Mouse (Mus musculus) cerebellum, postnatal 4 days (tissue): ENCODE data around the gene Ppfia2.
A peak's percentile ranks its signal among the peaks of the same experiment; 100 is the strongest.

Experiments
- DNase-seq, 2 experiments: peaks; one replicate each; pipeline ENCODE4 v3.0.0; 2022; ENCODE audit warnings: low spot score in 2 of 2, mixed read lengths in 1 of 2

Gene Ppfia2

DNA sequence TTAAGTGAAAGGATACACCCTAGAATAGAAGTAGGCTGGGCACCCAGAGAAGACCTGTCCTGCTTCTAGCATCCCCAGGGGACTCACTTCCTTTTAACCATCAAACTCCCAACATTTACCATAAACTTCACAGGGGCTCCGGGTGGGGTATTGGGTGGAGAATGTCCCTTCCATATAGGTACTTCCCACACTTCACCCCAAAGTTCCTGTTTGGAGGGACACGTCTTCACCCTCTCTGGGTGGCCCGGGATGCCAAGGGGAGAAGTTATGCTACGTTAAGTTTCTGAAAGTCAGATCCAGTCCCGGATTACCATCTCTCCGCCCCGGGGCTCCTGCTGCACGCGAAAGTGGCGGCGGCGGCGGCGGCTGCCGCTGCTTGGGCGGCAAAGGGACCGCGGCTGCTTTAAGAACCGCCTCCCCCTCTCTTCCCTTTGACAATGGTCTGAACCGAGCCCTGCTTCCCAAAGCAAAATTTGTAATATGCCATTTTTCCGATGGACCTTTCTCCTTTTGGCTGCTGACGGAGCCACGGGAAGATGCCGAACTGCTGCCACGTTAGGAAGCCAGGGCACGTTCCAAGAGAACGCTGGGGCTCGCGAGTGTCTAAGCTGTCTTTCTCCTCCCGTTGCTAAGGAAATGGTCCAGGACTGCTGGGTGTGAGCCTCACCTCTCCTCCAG lies at the start of gene Ppfia2:
Ppfia2 (plus strand) TSS at position 485 of the 678 bp plus-strand sequence.
- DNase-seq = peak; percentile 51 to 75

DNA sequence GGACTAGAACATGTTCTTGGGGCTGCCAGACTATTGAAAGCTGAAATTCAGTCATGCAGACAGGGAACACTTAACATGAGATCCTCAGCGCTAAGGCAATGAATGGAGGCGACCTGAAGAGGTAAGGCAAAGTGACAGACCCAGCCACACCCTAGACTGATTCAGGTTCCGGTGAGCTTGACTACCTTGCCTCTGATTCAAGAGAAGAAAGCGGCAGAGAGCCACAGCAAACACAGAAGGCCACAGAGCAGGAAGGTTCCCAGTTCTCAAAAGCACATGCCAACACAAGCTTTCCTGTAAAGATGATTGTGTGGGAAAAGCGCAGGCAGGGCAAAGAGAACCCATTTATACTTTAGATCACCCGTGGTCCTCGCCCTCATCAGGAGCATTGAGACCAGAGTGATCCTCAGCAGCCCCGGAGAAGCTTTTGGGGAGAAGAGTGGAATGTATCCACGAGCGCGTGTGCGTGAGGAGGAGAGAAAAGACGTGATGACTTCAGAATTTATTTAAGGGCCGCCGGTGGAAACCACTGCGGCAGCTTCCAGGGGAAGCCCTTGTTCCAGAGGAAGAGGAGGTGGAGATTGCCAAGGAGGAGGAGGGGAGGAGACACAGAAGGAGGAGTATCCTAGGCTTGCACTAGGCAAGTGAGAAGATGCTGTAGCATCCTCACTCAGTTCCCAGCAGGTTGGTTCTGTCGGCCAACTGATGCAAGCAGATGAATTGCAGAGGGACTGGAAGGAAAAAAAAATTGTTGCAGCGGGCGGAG lies 1.0 kb upstream of the Ppfia2 start:
- peak; percentile 21 to 51 for DNase-seq

DNA sequence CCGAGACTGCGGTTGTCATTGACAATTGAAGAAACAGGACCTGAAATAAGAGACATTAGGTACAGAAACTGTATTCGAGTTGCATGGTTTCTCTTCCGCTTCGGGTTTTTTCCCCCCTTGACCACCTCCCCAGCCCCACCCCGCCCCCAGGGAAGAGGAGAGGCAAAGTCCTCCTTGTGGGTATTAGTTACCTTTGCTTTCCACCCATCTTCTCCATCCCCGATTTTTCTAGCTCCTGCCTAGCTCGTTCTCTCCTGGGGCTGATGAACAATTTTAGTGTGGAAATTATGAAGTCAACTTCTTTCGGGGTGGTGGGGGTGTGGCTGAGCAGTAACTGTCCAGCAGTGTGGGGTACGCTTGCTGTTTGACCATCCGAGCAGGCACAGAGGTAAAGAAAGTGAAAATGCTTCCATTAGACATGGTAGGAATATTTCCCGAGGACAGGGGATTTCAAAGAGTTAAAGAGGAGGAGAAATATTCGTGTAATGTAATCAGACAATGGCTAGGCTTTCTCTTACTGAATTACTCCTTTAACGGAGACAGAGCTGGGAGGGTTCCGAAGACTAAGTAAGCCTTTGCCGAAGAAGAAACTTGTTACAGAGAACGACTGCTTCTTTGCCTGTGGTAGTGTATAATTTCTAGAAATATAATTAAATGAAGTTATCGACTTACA lies 530 bp downstream of the Ppfia2 start:
- peak in 1 of 2 experiments; percentile 5 for DNase-seq

DNA sequence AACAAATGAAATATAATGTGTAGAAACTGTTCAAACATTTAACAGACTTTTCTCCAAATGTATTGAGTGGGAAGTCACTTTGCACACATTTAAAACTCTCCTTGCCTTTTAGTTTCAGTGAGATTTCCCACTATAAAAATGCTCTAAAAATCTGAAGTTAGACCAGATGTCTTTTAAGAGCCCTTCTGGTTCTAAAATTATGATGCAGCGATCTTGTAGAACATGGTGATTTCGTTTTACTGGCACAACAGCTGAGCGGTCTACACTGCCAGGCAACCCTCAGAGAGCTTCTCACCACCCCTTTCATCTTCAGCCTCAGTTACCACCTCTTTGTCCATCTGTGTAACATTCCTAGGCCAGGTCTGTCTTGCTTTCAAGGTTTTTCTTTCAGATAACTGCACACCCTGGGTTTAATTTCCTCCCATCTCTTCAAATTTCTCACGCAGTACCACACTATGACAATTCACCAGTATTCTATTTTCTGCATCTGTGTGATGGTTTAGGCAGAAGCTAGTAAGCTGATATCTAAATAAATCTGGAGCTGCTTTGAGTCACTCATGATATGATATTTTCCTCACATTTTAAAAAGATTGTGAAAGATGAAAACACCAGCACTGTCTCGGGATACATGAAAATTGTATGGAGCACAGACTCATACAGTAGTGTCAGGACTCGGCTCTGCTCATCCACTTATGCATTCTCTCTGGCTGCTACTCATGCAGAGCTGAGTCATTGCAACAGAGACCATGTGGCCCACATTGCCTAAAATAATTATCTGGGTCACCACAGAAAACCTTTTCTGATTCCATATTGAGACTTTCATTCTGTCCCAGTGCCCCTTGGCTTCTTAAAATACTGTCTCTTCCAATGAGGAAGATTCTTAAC lies 39.4 kb downstream of the Ppfia2 start:
- DNase-seq = no peak

DNA sequence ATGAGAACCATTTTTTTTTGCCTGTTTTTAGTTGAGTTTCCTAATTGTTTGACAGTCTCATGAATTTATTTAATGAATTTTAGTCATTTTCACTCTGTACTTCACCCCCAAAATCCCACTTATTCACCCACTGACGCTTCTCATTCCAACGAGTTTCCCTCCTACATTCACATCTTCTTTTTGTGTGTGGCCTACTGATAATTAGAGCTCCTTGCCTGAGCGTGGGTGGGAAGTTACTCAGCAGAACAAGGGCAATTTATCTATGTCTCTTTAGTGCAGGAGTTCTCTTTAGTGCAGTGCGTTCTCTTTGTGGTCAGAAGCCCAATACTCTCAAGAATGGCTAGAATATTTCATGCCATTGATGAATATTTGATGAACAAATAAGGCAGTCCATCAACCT lies 95.9 kb downstream of the Ppfia2 start:
- no peak for DNase-seq

DNA sequence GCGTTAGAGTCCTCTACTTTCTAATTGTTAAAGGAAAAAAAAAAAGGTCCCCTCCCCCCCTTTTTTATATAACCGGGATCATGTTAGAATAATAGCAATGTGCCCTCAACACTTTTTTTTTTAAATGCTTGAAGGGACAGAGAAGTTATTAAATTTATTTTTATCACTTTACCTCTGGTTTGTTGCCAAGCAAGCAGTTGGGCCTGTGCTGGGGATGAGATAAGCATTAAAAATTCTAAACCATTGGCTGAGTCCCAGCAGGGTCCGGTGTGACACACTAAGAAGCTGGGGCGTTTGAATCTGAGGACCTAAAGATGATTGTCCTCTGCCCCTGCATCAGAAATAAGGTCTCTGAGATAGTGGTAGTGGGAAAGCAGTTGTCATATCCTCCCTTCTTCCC lies 114.9 kb downstream of the Ppfia2 start:
- no peak for DNase-seq

DNA sequence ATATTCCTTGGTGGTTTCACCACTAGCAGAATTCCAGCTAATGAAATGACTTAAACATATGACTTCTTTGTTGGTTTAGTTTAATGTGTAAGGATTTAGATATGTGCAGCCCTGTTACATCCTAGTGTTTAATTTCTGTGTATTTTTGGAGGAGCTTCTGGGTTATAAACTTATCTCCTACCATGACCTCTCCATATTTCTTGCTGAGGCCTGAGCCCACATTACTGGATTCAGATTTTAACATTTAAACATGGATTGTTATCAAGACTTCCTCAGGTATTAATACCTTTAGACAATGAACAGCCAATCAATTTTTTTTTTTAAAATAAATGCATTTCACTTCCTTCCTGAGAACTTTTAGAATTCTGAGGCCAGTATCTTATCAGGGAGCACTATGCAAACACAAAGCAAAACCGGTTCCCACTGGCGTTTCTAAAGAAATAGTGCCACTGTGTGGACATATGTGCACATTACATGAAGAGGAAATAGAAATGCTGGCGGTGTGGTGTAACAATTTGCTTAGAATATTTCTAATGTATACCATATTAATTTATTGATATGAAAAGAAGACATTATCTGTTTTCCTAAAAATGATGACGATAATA lies 115.4 kb downstream of the Ppfia2 start:
- DNase-seq = peak in 1 of 2 experiments; percentile 49

DNA sequence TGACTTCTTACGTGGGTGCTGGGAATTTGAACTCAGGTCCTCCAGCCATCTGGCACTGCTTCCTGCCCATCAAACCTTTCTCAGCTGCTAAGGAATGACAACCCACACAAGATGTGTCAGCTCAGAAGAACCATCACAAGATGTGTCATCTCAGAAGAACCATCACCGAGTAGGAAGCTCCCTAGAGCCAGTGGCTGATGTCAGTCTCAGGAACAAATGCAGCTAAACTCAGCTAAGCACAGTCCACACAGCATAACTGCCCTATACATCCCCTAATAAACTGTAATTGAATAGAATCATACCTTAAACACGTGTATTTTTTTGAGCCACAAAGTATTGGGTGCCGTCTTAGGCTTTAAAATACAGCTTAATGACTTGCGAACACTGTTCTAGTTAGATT lies 117.7 kb downstream of the Ppfia2 start:
- no peak for DNase-seq

DNA sequence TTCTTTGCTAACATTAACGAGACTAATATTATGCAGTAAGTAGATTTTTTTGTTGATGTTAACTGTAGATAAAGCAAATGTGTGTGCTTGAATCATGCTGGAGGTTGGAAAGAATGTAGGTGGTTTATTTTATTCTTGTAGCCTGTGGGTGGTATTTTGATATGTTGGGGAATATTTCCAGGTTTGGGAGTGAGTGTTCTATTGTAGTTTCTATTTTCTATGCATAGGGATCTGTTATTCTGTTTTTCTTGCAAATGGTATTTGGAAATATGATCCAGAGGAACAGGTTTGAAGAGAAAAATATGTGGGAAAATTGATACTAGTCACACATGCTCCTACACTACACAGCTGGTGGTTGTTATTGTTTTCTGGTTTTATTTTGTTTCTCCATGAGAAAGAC lies 120.8 kb downstream of the Ppfia2 start:
- no peak for DNase-seq

DNA sequence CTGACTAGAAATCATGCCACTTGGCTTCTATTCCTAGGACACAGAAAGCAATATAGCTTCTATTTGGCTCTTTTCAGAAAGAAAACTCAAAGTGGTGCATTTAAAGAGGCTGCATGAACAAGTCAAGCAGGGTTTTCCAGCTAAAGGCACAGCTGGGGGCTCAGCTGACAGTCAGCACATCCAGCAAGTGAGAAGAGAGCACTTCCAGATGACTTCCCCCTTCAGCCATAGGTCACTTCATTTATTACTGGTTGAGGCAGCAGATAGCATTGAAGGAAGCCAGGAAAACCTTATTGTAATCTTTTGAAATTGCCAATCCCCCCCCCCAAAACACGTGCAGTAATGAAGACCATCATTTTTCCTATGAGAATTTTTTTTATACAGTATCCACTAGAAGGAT lies 126.8 kb downstream of the Ppfia2 start:
- DNase-seq = no peak

DNA sequence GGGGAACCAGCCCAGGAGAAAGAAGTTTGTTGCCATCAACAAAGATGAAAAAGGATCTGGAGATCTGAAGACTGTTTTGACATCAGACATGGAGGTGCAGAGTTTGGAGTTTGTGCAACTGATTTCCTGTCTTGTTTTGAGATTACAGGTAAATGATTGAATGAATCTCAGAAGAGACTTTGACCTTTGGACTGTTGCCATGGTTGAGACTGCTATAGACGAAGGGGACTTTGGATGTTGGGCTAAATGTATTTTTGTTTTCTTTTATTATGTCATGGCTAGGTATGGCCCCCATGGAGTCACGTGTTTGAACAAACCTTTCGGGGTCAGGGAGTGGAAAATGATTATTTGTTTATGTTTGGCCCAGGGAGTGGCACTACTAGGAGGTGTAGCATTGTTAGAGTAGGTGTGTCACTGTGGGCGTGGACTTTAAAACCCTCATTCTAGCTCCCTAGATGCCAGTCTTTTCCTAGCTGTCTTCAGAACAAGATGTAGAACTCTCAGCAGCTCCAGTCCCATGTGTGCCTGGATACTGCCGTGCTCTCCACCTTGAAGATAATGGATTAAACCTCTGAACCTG lies 133.3 kb downstream of the Ppfia2 start:
- no peak for DNase-seq

DNA sequence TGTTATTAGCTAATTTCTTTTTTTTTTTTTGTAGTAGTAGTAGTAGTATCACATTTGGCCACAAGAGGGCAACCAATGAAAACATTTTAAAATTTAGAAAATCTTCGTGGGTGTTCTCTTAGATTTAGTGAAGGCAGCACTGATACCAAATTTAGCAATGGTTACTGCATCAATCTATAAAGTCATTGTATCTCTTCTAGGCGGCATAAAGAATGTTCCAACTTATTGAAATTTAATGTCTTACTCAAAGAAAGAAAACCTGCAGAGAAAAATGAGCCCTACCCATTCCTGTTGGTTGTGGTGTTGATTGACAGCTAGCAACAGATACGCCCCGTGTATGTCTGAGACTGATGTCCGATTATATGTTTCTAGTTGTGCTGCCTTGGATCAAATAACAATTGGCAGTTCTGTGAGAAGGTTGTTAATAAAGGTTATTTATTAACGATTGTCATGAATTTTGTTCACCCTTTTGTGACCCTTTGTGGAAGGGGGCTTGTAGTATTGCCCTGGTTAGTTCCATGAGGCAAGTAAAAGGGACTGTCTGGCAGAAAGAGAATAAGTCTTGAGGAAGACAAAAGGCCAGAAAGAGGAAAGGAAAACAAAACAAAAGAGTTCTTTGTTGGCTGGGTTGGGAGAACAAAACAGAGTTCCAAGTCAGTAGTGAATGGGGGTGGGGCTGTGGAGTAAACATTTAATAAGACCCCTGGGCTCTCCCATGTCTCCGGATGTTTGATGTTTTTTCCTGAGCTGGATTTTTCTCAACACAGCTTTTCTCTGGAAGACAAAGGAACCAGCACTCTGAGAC lies 139.2 kb downstream of the Ppfia2 start:
- no peak for DNase-seq

DNA sequence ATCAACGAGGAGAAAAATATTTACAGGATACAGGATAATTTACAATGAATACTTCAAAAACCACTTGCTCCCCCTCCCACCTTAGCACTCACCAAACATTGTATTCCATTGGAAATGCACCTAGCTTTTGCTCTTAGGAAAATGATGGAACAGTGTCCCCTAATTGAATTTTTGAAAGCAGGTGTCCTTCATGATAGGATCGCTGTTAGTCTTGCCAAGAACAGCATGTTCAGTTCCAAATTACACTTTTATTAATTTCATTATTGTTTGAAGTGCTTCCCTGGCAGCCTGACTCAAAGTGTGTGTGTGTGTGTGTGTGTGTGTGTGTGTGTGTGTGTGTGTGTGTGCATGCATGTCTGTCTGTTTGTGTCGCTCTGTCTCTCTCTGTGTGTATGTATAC lies 140.1 kb downstream of the Ppfia2 start:
- DNase-seq = no peak

DNA sequence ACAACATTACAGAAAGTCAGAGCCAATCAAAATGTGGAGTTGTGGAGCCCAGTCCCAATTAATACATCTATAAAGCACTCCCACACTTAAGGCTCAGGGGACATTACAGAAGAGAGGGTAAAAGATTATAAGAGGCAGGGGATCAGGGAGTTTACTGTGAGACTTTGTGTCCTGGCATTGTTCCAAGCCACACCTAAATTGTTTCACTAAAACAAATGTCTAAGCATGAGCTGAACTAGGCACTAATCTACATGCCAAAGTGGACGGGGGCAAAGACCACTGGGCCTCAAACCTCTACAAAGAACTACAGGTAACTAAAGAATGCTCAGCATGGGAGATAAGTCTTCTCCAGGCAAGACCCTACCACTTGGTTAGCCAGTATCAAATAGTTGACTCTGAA lies 148.1 kb downstream of the Ppfia2 start:
- no peak for DNase-seq

DNA sequence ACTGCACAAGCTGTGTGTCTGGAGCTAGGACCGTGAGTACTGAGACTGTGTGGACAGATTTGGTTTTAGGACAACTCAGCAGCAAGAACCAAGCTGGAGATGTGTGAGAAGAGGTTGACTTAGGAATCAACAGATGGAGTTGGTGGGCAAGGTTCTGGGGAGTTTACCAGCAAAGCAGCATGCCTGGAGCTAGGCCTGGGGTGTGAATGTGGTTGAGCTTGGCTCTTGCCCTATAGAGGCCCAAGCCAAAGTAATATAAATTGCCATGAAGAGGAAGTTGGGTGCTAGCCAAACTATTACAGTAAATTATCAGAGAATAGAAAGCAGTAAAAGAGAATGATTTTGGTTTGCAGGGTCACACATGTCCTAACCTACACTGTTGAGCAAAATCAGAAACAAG lies 150.8 kb downstream of the Ppfia2 start:
- DNase-seq = no peak

DNA sequence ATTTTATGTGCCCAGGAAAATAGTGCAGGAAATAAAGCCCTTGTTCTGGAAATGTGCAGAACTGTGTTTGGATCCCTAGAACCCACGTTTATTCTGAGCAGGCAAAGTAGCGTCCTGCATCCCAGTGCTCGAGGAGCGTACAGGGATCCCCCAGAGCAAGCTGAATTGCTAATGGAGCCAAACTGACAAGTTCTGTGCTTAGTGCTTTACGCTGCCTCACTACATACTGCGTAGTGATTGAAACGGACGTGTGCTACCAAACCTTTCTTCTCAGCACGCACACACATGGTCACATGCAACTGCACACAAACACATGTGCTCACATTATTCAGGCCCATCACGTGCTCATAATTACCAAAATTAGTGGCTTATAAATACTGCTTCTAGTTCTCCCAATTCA lies 153.2 kb downstream of the Ppfia2 start:
- DNase-seq = no peak

DNA sequence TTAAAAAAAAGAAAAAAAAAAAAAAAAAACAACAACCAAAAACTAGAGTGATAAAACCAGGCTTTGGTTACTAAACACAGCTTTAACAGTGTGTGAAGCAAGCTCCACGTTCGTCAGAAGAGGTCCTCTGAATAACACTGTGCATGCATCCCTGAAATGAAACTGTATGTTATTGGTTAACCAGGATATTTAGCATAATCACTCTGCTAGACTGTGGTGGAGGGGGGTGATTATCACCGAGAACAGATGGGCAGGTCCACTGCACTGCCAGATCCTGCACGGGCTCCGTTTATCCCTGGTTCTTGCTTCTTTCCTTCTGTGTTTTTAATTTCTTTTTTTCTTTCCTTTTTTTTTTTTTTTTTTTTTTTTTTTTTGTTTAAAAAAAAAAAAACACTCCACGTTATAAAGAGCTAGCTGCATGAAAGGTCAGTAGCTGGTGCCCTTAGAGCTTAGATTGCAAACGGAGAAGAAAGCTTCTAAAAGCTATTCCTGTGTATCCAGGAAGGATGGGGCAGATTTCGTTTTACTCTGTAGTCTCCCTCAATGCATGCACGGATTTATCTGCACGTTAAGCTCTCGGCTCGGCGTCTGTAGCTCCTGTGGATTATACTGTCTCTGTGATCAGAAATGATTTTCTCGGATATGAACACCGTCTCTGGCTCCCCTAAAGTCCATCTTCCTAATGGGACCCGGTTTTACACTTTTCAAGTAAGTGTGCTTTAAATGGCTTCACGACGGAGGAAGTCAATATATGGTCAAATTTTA lies 162.2 kb downstream of the Ppfia2 start:
- peak in 1 of 2 experiments; percentile 11 for DNase-seq

DNA sequence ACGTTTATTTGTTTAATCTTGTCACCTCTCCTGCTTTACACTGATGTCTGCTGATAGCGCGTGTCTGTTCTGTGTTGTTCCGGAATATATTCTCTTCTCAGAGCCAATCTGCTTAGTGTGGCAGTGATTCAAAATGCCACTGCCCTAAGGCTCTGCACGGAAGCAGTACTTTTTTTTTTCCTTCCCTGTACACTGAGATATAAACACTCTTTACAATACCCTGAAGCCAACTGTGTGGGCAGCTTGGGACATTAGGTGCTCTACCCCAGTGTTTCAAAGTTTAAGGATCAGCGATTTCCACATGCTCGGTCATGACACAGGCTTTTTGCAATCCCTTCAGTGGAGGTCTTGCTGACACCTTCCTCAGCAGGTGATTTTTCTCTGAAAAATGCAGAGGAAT lies 163.8 kb downstream of the Ppfia2 start:
- DNase-seq = no peak

DNA sequence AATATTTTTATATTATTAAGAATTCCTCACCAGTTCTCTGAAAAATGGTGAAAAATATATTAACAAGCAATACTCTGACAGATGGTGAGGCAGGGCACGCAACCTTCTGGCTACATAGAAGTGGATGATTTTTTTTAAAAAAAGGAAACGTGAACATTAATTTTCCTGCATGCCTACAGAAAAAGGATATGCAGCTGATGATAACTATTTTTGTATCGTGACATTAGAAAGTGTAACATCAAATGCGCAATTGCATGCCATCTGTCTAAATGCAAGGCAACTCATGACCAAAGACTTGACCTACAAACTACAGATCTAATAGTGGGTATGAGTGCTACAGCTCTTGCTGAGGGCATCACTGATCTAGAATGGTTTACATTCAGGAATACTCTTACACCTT lies 182.1 kb downstream of the Ppfia2 start:
- no peak for DNase-seq
